Mouse (Mus musculus) c-Kit-positive CD71-positive TER-119-negative erythroid progenitor cells, embryonic 14.5 days (primary cell): ENCODE measurements around the gene Pitpnc1.

ENCODE experiments used
- DNase-seq: peaks from one replicate; pipeline ENCODE4 v3.0.0-alpha.2; 2013; ENCODE audit warnings: low read depth

Pitpnc1 gene

GRCm38 (mm10) chr11:107405606-107406333, 64.7 kb downstream of the Pitpnc1 start:
- no peak for DNase-seq

DNA sequence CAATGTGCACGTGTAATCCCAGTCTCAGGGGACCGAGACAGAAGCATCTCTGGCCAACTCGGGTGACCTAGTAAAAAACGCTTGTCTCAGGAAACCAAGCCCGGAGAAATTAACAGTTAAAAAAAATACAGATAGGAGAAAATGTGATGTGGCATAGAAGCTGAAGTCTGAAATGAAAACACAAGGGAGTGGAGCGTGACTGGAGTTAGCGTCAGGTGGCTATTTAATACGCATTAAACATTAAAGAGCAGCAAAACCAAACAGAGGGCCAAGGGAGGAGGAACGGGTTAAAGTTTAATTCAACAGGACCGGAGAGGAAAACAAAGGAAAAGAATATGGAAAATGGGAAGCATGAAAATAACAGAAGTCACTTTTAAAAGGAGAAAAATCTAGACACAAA, 67.2 kb downstream of the Pitpnc1 start:
- DNase-seq = no peak

DNA sequence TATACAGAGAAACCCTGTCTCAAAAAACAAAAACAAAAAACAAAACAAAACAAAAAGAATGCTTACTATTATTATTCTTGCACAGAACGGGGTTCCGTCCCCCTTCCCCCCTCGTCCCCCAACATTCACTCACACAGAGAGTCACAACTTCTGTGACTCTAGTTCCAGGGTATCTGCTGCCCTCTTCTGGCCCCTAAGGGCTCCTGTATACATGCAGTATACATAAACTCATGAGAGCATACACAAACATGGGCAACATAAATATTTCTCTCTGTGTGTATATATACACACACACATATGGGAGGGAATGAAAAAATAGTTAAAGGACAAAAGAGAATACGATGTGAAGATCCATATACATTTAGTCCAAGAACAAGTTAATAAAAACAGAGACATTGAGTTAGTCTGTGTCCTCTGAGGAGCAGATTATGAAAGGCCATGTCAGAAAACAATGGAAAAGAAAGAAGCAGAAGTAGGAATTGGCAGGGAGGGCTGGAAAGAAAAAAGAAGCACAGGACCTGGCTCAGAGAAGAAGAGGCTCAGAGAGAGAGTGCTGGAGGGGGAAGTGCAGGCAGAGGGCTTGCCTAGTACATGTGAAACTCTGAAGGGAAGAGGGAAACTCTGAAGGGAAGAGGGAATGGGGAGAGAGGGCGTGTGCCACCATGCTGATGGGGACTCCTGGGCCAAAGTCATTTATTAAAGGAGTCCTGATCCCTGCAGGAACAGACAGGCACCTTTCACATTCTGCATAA, 68.5 kb downstream of the Pitpnc1 start:
- no peak for DNase-seq

GRCm38 (mm10) chr11:107400826-107401225, 69.7 kb downstream of the Pitpnc1 start:
- no peak for DNase-seq

DNA sequence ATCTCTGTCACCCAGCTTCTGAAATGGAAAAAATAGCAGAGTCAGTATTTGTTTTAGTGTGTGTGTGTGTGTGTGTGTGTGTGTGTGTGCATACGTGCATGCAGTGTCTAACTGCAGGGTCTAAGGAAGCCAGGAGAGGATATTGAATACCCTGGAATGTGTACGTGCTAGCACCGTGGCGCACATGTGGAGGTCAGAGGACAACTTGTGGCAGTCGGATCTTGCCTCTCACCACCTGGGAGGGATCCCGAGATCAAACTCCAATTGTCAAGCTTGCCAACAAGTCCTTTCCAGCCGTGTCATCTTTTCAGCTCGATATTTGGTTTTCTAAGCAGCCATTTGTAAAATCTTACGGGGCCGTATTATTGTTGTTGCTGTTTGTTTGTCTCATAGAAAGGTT, 70.5 kb downstream of the Pitpnc1 start:
- DNase-seq = no peak

GRCm38 (mm10) chr11:107397326-107397998, 73.0 kb downstream of the Pitpnc1 start:
- DNase-seq = peak; percentile 85

GRCm38 (mm10) chr11:107394245-107394644, 76.3 kb downstream of the Pitpnc1 start:
- DNase-seq = no peak

DNA sequence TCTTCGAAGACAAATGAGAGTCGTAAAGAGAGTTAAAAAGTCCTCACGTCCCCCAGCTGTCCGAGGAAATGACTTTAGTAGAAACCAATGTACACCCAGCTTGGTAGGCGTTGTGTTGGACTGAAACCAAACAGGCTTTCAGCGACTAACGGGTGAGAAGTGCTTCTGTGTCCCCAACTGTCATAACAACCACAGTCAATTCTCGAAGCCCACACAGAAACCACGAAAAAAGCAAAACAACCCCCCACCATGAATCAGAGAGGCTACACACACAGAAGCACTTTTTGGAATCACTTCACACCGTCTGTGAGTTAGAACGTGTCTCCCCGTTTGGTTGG, 76.7 kb downstream of the Pitpnc1 start:
- no peak for DNase-seq

DNA sequence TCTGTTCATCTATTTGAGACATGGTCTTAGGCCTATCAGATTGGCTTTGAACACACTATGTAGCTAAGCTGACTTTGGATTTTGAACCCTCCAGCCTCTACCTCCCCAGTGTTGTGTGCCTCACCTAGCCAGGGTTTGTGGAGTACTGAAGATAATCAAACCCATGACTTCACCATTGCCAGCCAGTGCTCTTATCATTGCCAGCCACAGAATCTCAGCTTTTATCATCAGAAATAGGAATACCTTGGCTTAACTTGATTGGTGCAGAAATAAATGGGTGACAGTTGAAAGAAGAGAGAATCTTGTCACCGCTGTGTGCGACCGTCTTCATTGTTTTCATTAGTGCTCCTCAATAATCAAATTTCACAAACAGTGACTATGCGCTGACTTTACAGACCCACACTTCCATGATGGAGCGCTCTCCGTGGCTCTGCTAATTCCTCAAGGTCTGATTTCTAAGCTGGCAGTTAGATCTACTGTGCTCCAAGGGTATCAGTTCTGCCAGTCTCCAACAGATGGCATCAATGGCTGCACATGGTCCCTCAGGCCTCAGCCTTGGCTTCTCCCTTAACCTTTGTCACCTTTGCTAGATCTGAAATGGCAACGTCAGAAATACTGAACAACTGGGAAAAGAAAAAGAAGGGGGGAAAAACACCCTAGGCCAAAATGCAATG, 77.2 kb downstream of the Pitpnc1 start:
- DNase-seq = no peak

DNA sequence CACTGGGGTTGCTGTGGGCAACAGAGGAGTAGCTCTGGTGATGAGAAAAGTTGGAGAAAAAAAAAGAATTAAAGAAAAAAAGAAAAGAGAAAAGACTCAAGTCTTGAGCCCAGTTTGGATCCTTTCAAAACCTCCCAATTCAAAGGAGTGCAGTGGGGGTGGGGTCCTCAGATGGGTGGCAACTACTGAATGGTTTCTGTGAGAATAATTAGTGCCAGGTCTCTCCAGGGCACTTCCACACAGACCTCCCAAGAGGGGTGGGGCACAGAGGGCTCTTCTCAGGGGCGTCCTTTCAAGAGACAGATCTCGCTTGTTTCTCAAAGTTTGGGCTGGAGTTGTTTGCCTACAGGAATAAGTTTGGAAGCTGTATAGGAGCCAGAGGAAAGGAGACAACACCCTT, 80.0 kb downstream of the Pitpnc1 start:
- DNase-seq = no peak

DNA sequence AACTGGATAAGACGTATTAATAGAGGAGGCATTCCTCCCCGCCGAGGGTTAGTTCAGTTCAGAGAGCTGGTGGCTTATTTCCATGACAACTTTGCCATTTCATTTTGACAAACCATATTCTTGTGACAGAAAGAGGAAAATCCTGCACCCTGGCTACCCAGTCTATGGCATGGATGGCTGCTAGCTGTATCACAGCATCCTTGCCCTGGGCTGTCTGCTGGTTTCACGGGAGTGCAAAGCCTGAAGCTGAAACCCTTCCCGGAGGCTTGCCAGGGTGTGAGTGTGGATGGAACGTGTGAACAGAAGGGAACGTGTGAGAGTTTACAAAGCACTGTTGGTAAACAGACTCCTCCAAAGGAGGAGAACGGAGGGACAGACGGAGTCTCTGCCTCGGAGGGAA, 80.5 kb downstream of the Pitpnc1 start:
- no peak for DNase-seq

DNA sequence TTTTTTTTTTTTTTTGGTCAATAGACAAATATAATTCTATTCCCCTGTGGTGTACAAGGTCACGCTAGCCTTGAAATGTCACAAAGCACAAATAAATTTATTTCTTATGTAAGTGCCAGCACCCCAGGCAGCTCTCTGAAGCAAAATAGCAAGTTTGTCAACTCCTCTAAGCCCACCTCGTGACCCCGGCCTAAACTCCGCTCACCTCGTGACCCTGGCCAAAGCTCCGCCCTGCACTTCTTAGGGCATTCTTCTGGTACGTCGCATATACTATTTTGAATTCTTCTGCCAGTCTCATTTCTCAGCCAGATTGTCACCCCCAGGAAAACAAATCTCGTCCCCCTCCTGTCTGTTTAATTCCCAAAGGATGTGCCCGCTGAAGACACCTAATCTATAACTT, 84.0 kb downstream of the Pitpnc1 start:
- DNase-seq = no peak

- DNase-seq = no peak
Measured at GRCm38 (mm10) chr11:107385306-107385705, 85.2 kb downstream of the Pitpnc1 start.

DNA sequence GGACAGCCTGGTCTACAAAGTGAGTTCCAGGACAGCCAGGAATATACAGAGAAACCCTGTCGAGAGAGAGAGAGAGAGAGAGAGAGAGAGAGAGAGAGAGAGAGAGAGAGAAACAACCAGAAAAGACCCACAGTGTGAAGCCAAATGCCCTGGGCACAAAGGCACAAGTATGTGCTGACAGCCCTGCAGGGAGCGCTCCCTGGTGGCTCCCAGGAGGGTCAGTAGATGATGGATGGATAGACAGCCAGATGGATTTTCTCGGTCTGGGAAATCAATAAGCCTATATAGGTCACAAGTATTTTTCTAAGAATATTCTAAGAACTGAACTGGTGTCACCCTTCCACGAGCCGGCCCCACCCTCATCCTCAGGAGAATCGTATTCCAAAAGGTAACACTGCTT, 86.5 kb downstream of the Pitpnc1 start:
- no peak for DNase-seq

- no peak for DNase-seq
Measured at GRCm38 (mm10) chr11:107379965-107380364, 90.5 kb downstream of the Pitpnc1 start.

- DNase-seq = no peak
Measured at GRCm38 (mm10) chr11:107379089-107379845, 91.2 kb downstream of the Pitpnc1 start.

DNA sequence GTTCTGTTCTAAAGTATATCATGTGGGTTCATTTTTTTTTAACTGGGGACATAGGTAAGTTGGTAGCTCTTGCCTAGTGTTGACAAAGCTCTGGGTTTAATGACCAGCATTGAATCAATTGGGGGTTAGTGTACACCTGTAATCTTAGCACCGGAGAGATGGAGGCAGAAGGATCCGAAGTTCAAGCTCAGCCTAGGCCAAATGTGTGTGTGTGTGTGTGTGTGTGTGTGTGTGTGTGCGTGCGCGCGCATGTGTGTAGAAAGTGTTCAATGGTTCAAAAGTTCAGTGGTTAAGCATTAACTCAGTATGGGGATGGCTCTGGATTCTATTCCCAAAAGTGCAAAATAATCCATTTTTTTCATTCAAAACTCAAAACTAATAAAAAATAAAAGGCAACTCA, 93.2 kb downstream of the Pitpnc1 start:
- DNase-seq = no peak

DNA sequence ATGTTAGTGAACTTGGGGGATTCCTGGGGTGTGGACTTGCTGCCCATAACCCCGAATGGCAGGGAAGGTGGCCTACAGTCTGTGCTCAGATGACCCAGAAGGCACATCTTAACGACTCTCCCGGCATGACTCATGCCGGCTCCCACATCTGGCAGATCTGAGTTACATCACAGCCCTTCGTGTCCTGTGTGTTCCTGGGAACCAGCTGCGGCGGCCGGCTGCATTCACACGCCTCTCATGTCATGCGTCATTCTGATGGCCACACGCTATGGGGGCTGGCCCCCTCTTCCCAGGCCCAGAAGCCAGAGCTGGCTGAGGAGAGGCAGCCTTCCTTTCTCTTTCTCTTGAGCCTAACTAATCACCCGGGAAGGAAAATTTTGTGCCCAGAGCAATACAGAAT, 94.2 kb downstream of the Pitpnc1 start:
- DNase-seq = no peak

DNA sequence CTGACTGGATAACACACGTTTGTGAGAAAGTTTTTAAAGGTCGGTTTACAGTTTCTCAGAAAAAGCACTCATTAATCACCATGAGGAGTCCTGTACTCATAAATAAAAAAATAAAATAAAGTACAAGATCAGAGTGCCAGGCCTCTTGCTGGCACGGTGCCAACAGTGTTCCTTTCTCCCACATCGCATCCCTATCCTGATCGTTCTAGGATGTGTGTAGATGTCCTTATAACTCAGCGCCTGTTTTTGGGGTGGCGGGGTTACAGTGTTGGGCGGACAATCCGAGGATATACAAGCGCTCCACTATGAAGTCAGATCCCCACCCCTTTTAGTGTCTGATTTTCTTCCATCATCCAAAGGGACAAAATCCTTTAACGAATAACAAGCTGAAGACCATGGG, 94.7 kb downstream of the Pitpnc1 start:
- DNase-seq = no peak

DNA sequence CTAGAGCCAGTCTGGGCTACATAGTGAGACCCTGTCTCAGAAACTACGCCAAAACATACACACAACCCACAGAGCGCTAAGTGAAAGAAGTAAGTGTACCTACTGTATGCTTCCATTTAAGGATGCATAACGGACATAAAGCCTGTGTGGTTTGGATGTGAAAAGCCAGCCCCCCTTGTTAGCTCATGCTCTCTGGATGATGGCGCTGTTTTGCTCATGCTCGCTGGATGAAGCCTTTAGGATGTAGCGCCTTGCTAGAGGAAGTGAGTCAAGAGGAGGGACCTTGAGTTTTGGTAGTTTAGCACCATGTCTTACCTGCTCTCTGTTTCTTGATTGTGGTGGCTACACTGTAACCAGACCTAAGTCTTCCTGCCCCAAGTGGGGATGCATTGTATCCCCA, 96.9 kb downstream of the Pitpnc1 start:
- DNase-seq = no peak

DNA sequence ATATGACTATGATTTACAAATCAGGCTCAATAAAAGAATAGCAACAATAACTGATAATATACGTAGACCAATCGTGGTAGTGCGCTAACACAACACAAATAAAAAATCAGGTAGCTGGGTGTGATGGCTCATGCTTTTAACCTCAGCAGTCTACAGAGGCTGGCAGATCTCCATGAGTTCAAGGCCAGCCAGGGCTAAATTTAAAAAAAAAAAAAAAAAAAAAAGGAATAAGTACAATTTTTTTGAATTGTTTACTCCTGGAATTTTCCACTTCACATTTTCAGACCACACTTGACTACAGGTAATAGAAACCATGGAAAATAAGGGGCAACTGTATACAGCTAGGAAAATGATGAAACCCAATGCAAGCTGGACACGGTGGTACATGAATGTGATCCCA, 97.3 kb downstream of the Pitpnc1 start:
- no peak for DNase-seq

DNA sequence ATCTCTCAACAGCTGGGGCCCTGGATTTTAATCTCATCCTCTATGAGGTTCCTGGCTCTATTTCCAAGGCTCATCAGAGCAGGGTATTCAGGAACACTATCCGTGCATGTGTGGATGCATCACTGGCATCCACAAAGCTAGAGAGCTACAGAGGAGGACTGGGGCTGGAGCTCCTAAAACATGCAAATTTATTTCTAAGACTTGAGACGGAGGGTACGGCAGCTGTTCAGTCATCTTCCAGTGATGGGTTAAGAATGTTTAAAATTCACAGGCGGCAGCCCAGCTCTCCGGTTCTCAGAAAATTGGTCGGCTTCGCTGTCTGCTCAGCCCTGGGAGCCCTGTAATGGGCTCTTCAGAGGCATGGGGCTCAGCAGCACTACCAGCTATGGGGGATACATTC, 97.8 kb downstream of the Pitpnc1 start:
- no peak for DNase-seq
